ENCODE assay signal across 11 mouse cellular contexts in genomic region chr2:23314869-23315268, GRCm38 (mm10). TPM values are rescaled to one million over a fixed set of nuclear protein-coding genes. Genes with fewer than 3 reads are reported as not detected.
DNase-seq lines count a peak whose midpoint lies in the region; ATAC-seq lines count a peak whose summit lies in the region.
"Had no signal": no experiment of that assay in that cellular context is flagged by ENCODE, and none has a peak within 500 bp of the region (broad histone marks: within the 10 kb centered on the region; RNA-seq: fewer than 3 reads in every experiment).

No protein-coding gene starts in this region.

- no peaks in the 10 kb centered on the region for H3K4me1 ChIP-seq in forebrain, embryonic 13.5 days
- H3K4me1 ChIP-seq in forebrain, embryonic 12.5 days: no peaks in the 10 kb centered on the region
- H3K4me1 ChIP-seq in kidney, embryonic 15.5 days: no peaks in the 10 kb centered on the region
- H3K4me1 ChIP-seq in neural tube, embryonic 15.5 days: no peaks in the 10 kb centered on the region
- H3K4me1 ChIP-seq: liver, embryonic 15.5 days had no signal

- H3K4me3 ChIP-seq in forebrain, embryonic 13.5 days: no peak overlapping the region
- no peak overlapping the region for H3K4me3 ChIP-seq in forebrain, embryonic 12.5 days (replicated peaks)
- no peak overlapping the region for H3K4me3 ChIP-seq in kidney, embryonic 15.5 days (replicated peaks)
- H3K4me3 ChIP-seq in neural tube, embryonic 15.5 days (replicated peaks): no peak overlapping the region
- H3K4me3 ChIP-seq: liver, embryonic 15.5 days had no signal

- H3K27ac ChIP-seq in forebrain, embryonic 13.5 days: no peak overlapping the region
- no peak overlapping the region for H3K27ac ChIP-seq in forebrain, embryonic 12.5 days
- H3K27ac ChIP-seq in kidney, embryonic 15.5 days: no peak overlapping the region
- no peak overlapping the region for H3K27ac ChIP-seq in neural tube, embryonic 15.5 days (replicated peaks)
- H3K27ac ChIP-seq: liver, embryonic 15.5 days had no signal

- H3K27me3 ChIP-seq in forebrain, embryonic 13.5 days: no peaks in the 10 kb centered on the region
- no peaks in the 10 kb centered on the region for H3K27me3 ChIP-seq in forebrain, embryonic 12.5 days
- H3K27me3 ChIP-seq in kidney, embryonic 15.5 days: peaks cover 3% of the 10 kb centered on the region; the same call in 1 of the 2 replicates
- no peaks in the 10 kb centered on the region for H3K27me3 ChIP-seq in neural tube, embryonic 15.5 days (replicated peaks)
- H3K27me3 ChIP-seq: liver, embryonic 15.5 days had no signal

- DNase-seq in kidney, adult 9 months: peak; percentile 15
- DNase-seq in neural tube, embryonic 10.5 days (ENCODE audit: extremely low spot score, low spot score): no peak
- no peak for DNase-seq in urinary bladder, adult 18-20 months (ENCODE audit: low spot score in 2 of 2)
- DNase-seq in B cell, adult 2 months: no peak
- DNase-seq: thymus, postnatal 36 days had no signal

- no peaks in the 10 kb centered on the region for H3K9me3 ChIP-seq in forebrain, embryonic 13.5 days (replicated peaks)
- H3K9me3 ChIP-seq in forebrain, embryonic 12.5 days: no peaks in the 10 kb centered on the region
- H3K9me3 ChIP-seq in kidney, embryonic 15.5 days (replicated peaks): no peaks in the 10 kb centered on the region
- no peaks in the 10 kb centered on the region for H3K9me3 ChIP-seq in neural tube, embryonic 15.5 days (replicated peaks)
- H3K9me3 ChIP-seq: liver, embryonic 15.5 days had no signal

- WGBS in forebrain, embryonic 13.5 days: 7% methylated on average over 1 of the region's 1 CpGs
- WGBS in forebrain, embryonic 12.5 days: 13% methylated on average over 1 of the region's 1 CpGs
- 2% methylated on average over 1 of the region's 1 CpGs for WGBS in kidney, embryonic 15.5 days
- 5% methylated on average over 1 of the region's 1 CpGs for WGBS in neural tube, embryonic 15.5 days

- H3K9ac ChIP-seq in forebrain, embryonic 13.5 days: no peak overlapping the region
- no peak overlapping the region for H3K9ac ChIP-seq in forebrain, embryonic 12.5 days
- H3K9ac ChIP-seq in kidney, embryonic 15.5 days: no peak overlapping the region
- no peak overlapping the region for H3K9ac ChIP-seq in neural tube, embryonic 15.5 days (replicated peaks)
- H3K9ac ChIP-seq: liver, embryonic 15.5 days had no signal

- no peaks in the 10 kb centered on the region for H3K36me3 ChIP-seq in forebrain, embryonic 13.5 days (ENCODE audit: poor library complexity, severe bottlenecking)
- H3K36me3 ChIP-seq in forebrain, embryonic 12.5 days (replicated peaks): no peaks in the 10 kb centered on the region
- no peaks in the 10 kb centered on the region for H3K36me3 ChIP-seq in kidney, embryonic 15.5 days
- H3K36me3 ChIP-seq in neural tube, embryonic 15.5 days: no peaks in the 10 kb centered on the region
- H3K36me3 ChIP-seq: liver, embryonic 15.5 days had no signal

- peak; percentile 53; the same call in 1 of the 2 replicates for ATAC-seq in forebrain, embryonic 13.5 days
- no peak for ATAC-seq in forebrain, embryonic 12.5 days (ENCODE audit: low FRiP score)
- ATAC-seq in kidney, embryonic 15.5 days (replicated peaks; ENCODE audit: low FRiP score): no peak
- ATAC-seq in neural tube, embryonic 15.5 days (ENCODE audit: low FRiP score): peak; percentile 75; the same call in 1 of the 2 replicates

- H3K4me2 ChIP-seq in forebrain, embryonic 13.5 days: no peak overlapping the region
- H3K4me2 ChIP-seq in forebrain, embryonic 12.5 days: no peak overlapping the region
- H3K4me2 ChIP-seq in kidney, embryonic 15.5 days: no peak overlapping the region
- no peak overlapping the region for H3K4me2 ChIP-seq in neural tube, embryonic 15.5 days
- H3K4me2 ChIP-seq: liver, embryonic 15.5 days had no signal

RNA-seq across cellular contexts. Expression of gene Nxph2, which starts 6.2 kb away (rescaled TPM):
- polyA plus RNA-seq in forebrain, embryonic 13.5 days (2015; fragmentation: Nextera tagmentation; extraction: Ambion mirVana): 2.3 and 3.1 TPM in 2 replicates
- 0.32 and 0.54 TPM in 2 replicates for polyA plus RNA-seq in forebrain, embryonic 12.5 days (2016; fragmentation: Nextera tagmentation; extraction: Ambion mirVana)
- not detected in 2 replicates for polyA plus RNA-seq in kidney, embryonic 15.5 days (2015; fragmentation: Nextera tagmentation; extraction: Ambion mirVana)
- polyA plus RNA-seq in neural tube, embryonic 15.5 days (2015; fragmentation: Nextera tagmentation; extraction: Ambion mirVana): 5.1 and 5.8 TPM in 2 replicates
- polyA plus RNA-seq: kidney, embryonic 14.5 days; liver, embryonic 15.5 days had no signal

Comparison
In these comparisons a context has a peak if more than half of its experiments do, and no peak if none do; other contexts are left out.
1. ATAC-seq: peak in forebrain, embryonic 13.5 days (single experiment) and neural tube, embryonic 15.5 days (single experiment); none in forebrain, embryonic 12.5 days (single experiment) and kidney, embryonic 15.5 days (single experiment).